Mouse (Mus musculus): Measurements from ENCODE around the gene Gdpd5. TPM values are rescaled to one million over a fixed set of nuclear protein-coding genes. Genes with fewer than 3 reads are reported as not detected.
"Not testable (repeated sequence)": the region's sequence is repeated elsewhere in the genome, so short reads cannot be mapped to it uniquely, and the experiment has no call there.

The Gdpd5 gene
- total RNA-seq, 2 experiments from 2014 or later: 5.4 to 6.7 TPM

GRCm38 (mm10) chr7:99483271-99483923, 102.2 kb downstream of the Gdpd5 start, which contains the start of gene Rps3:
Gene Rps3, minus strand, starts transcription at chr7:99483738.
- TF ChIP-seq CTCF (IDR thresholded peaks at IDR 0.05): no peak
- intact Hi-C loops (cut with DNase I): no loop called here
- peak; percentile 94 for DNase-seq
- H3K27ac ChIP-seq: peak within 1 kb of the TSS; percentile 88
- peak within 1 kb of the TSS; percentile 83 for H3K4me3 ChIP-seq

GRCm38 (mm10) chr7:99483924-99484319, 102.7 kb downstream of the Gdpd5 start:
- H3K4me3 ChIP-seq: peak overlapping the region; percentile 83
- no peak for TF ChIP-seq CTCF (IDR thresholded peaks at IDR 0.05)
- DNase-seq: no peak
- intact Hi-C loops (cut with DNase I): no loop called here
- peak overlapping the region; percentile 85 for H3K27ac ChIP-seq

- intact Hi-C loops (cut with DNase I): no loop called here
- no peak for DNase-seq
- Histone ChIP-seq H3K4me3 (no peak overlapping the region), H3K27ac (no peak overlapping the region)
- no peak for TF ChIP-seq CTCF (IDR thresholded peaks at IDR 0.05)
Observed at GRCm38 (mm10) chr7:99484679-99485078, 103.5 kb downstream of the Gdpd5 start.

- no peak for DNase-seq
- Histone ChIP-seq H3K27ac (no peak overlapping the region), H3K4me3 (no peak overlapping the region)
- intact Hi-C loops (cut with DNase I): no loop called here
- no peak for TF ChIP-seq CTCF (IDR thresholded peaks at IDR 0.05)
Observed at GRCm38 (mm10) chr7:99489708-99490107, 108.5 kb downstream of the Gdpd5 start.

GRCm38 (mm10) chr7:99499128-99499527, 117.9 kb downstream of the Gdpd5 start:
- H3K27ac ChIP-seq: no peak overlapping the region
- H3K4me3 ChIP-seq: no peak overlapping the region
- no peak for TF ChIP-seq CTCF (IDR thresholded peaks at IDR 0.05)
- intact Hi-C loops (cut with DNase I): no loop called here
- DNase-seq: no peak

GRCm38 (mm10) chr7:99500201-99500600, 119.0 kb downstream of the Gdpd5 start:
- no peak; the same call in 1 of the 2 replicates for TF ChIP-seq CTCF (IDR thresholded peaks at IDR 0.05)
- no peak overlapping the region for H3K27ac ChIP-seq
- no peak overlapping the region for H3K4me3 ChIP-seq
- intact Hi-C loops (cut with DNase I): loop anchor here (1.0 to 5.0 kb wide), 3 partner anchors 56 to 297 kb away; no protein-coding TSS in a partner anchor
- peak; percentile 84 for DNase-seq

GRCm38 (mm10) chr7:99500655-99501054, 119.4 kb downstream of the Gdpd5 start:
- Histone ChIP-seq H3K27ac (no peak overlapping the region), H3K4me3 (no peak overlapping the region)
- intact Hi-C loops (cut with DNase I): loop anchor here (1.0 to 5.0 kb wide), 3 partner anchors 56 to 297 kb away; no protein-coding TSS in a partner anchor
- no peak for TF ChIP-seq CTCF (IDR thresholded peaks at IDR 0.05)
- no peak for DNase-seq

- TF ChIP-seq CTCF (IDR thresholded peaks at IDR 0.05): no peak
- DNase-seq: no peak
- Histone ChIP-seq H3K27ac (no peak overlapping the region), H3K4me3 (no peak overlapping the region)
- intact Hi-C loops (cut with DNase I): loop anchor here (5.0 kb wide), 1 partner anchor 296 kb away; no protein-coding TSS in a partner anchor
Observed at GRCm38 (mm10) chr7:99501148-99501547, 119.9 kb downstream of the Gdpd5 start.

- intact Hi-C loops (cut with DNase I): loop anchor here (5.0 kb wide), 1 partner anchor 293 kb away; no protein-coding TSS in a partner anchor
- no peak overlapping the region for H3K4me3 ChIP-seq
- DNase-seq: no peak
- H3K27ac ChIP-seq: no peak overlapping the region
- no peak for TF ChIP-seq CTCF (IDR thresholded peaks at IDR 0.05)
Observed at GRCm38 (mm10) chr7:99504556-99504955, 123.3 kb downstream of the Gdpd5 start.

GRCm38 (mm10) chr7:99508187-99508586, 127.0 kb downstream of the Gdpd5 start:
- H3K4me3 ChIP-seq; DNase-seq; intact Hi-C loops (cut with DNase I); H3K27ac ChIP-seq: not testable (repeated sequence)

- DNase-seq: peak; percentile 68
- no peak for TF ChIP-seq CTCF (IDR thresholded peaks at IDR 0.05)
- H3K4me3 ChIP-seq: 0 out of 2 replicates have a peak overlapping the region, but pooled peaks have one; percentile 15
- intact Hi-C loops (cut with DNase I): no loop called here
- no peak overlapping the region for H3K27ac ChIP-seq
Observed at GRCm38 (mm10) chr7:99510087-99510501, 128.9 kb downstream of the Gdpd5 start.

Other genes with a start within 250 kb of the Gdpd5 start
- 1 to 10 TPM; 8.6 to 9.2 TPM for gene Uvrag, start 240.3 kb upstream of the Gdpd5 start, total RNA-seq (2021)
- 10 to 100 TPM; 32.9 to 69.4 TPM for gene Dgat2, start 198.7 kb upstream of the Gdpd5 start, total RNA-seq (2021)
- not detected for gene Mogat2, start 142.8 kb upstream of the Gdpd5 start, total RNA-seq (2021)
- gene Map6, start 114.0 kb upstream of the Gdpd5 start, total RNA-seq (2021): 1 to 10 TPM; 2.6 to 5.2 TPM
- 100 to 1,000 TPM in 1 of 2 experiments, 10 to 100 TPM in 1; 47.0 to 124 TPM for gene Serpinh1, start 28.2 kb upstream of the Gdpd5 start, total RNA-seq (2021)
- gene Klhl35, start 84.6 kb downstream of the Gdpd5 start, total RNA-seq (2021): not detected
- 100 to 1,000 TPM; 242 to 287 TPM for gene Rps3, start 102.3 kb downstream of the Gdpd5 start, total RNA-seq (2021)
- 10 to 100 TPM in 1 of 2 experiments, 1 to 10 TPM in 1; 6.9 to 10.8 TPM for gene Arrb1, start 154.1 kb downstream of the Gdpd5 start, total RNA-seq (2021)
- gene Tpbgl, start 245.7 kb downstream of the Gdpd5 start, total RNA-seq (2021): 10 to 100 TPM; 47.8 to 69.3 TPM

Measured in gastrocnemius, adult 2 months (tissue).